Mouse (Mus musculus) spleen, embryonic (tissue): ENCODE measurements at regions not wholly inside any gene's neighbourhood (a gene's known extent, or its start where the extent isn't known, plus 50 kb on each side); places are given as distances from the start of the nearest gene placed in this dataset.

Experiments
- CTCF ChIA-PET: fragments of 350-600 bp; sonication (Branson Sonifier 250); formaldehyde crosslinking; loops from one replicate; lab custom pipeline; 2022; lab: Charles Lee

- CTCF ChIA-PET, result no interaction called here
Observed at GRCm38 (mm10) chr4:7228980-7229379, 1009.9 kb downstream of the Car8 start.

- CTCF ChIA-PET, result no interaction called here
Observed at GRCm38 (mm10) chr4:7222922-7223321, 1015.9 kb downstream of the Car8 start.

GRCm38 (mm10) chr4:7220426-7220825 lies 1018.4 kb downstream of the Car8 start:
- CTCF ChIA-PET, result no interaction called here

- CTCF ChIA-PET, result interaction anchor here (0.6 kb wide), 1 partner anchor 1318 kb away, joined by 6 read pairs; no protein-coding TSS in a partner anchor
Observed at GRCm38 (mm10) chr4:7215048-7216030, 1023.5 kb downstream of the Car8 start.

GRCm38 (mm10) chr4:7206987-7207386 lies 1031.9 kb downstream of the Car8 start:
- CTCF ChIA-PET, result no interaction called here

GRCm38 (mm10) chr4:7201816-7202215 lies 1037.0 kb downstream of the Car8 start:
- CTCF ChIA-PET, result interaction anchor here (0.7 kb wide), 1 partner anchor 81 kb away, joined by 3 read pairs; no protein-coding TSS in a partner anchor

GRCm38 (mm10) chr4:7199941-7200340 lies 1038.9 kb downstream of the Car8 start:
- CTCF ChIA-PET, result no interaction called here

- CTCF ChIA-PET, result no interaction called here
Observed at GRCm38 (mm10) chr4:7199052-7199451, 1039.8 kb downstream of the Car8 start.

- CTCF ChIA-PET, result no interaction called here
Observed at GRCm38 (mm10) chr4:7196570-7196969, 1042.3 kb downstream of the Car8 start.

GRCm38 (mm10) chr4:7195619-7196018 lies 1043.2 kb downstream of the Car8 start:
- CTCF ChIA-PET, result no interaction called here

- CTCF ChIA-PET, result no interaction called here
Observed at GRCm38 (mm10) chr4:7191912-7192311, 1046.9 kb downstream of the Car8 start.

- CTCF ChIA-PET, result no interaction called here
Observed at GRCm38 (mm10) chr4:7191228-7191627, 1047.6 kb downstream of the Car8 start.

- CTCF ChIA-PET, result no interaction called here
Observed at GRCm38 (mm10) chr4:7175030-7175429, 1063.8 kb downstream of the Car8 start.

- CTCF ChIA-PET, result no interaction called here
Observed at GRCm38 (mm10) chr4:7172528-7173306, 1066.1 kb downstream of the Car8 start.

- CTCF ChIA-PET, result no interaction called here
Observed at GRCm38 (mm10) chr4:7171637-7172417, 1067.0 kb downstream of the Car8 start.

- CTCF ChIA-PET, result no interaction called here
Observed at GRCm38 (mm10) chr4:7161411-7161810, 1077.4 kb downstream of the Car8 start.

GRCm38 (mm10) chr4:7157883-7158282 lies 1081.0 kb downstream of the Car8 start:
- CTCF ChIA-PET, result no interaction called here

- CTCF ChIA-PET, result no interaction called here
Observed at GRCm38 (mm10) chr4:7154256-7154655, 1084.6 kb downstream of the Car8 start.

- CTCF ChIA-PET, result no interaction called here
Observed at GRCm38 (mm10) chr4:7153835-7154234, 1085.0 kb downstream of the Car8 start.

- CTCF ChIA-PET, result no interaction called here
Observed at GRCm38 (mm10) chr4:7145756-7146155, 1093.1 kb downstream of the Car8 start.

GRCm38 (mm10) chr4:7144215-7144614 lies 1094.6 kb downstream of the Car8 start:
- CTCF ChIA-PET, result no interaction called here

GRCm38 (mm10) chr4:7143676-7144075 lies 1095.2 kb downstream of the Car8 start:
- CTCF ChIA-PET, result no interaction called here
